Mouse (Mus musculus): Measurements from ENCODE around the gene Nexn.

DNA sequence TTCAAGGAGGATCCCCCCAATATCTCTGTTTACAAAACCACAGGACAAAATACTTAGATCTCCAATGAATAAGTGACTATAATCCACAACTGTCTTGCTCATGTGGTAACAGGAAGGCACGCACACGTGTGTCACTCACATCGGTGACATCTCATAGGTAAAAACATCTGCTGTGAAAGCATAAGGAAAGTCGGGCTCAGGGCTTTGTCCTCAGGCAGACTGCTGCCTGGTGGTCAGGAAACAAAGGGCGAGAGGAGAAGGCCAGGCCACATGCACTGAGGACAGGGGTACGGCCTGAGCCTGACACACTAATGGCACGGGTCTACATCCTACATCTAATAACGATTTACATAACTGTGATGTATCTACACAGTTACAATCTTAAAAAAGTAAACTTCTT is 8.9 kb upstream of the Nexn start:
- TF ChIP-seq POLR2A (IDR thresholded peaks at IDR 0.05; ENCODE audit: borderline replicate concordance, insufficient read depth, low read length), result no peak
- no peak for TF ChIP-seq CTCF (IDR thresholded peaks at IDR 0.05; ENCODE audit: borderline replicate concordance, insufficient read depth, low read depth, low read length)
